Mouse (Mus musculus) right cerebral cortex, postnatal 4 days (tissue): ENCODE results near the gene Dap3.
"Not testable (repeated sequence)": the region's sequence is repeated elsewhere in the genome, so short reads cannot be mapped to it uniquely, and the experiment has no call there.

Source experiments
- DNase-seq: peaks from one replicate; pipeline ENCODE4 v3.0.0-alpha.2; 2022

The Dap3 gene

GRCm38 (mm10) chr3:88950576-88951326, at the start of gene Dap3, which contains the start of gene Ash1l:
Gene Dap3, minus strand, starts transcription at chr3:88951181.
Gene Ash1l, plus strand, starts transcription at chr3:88950622.
- DNase-seq, result peak; percentile 79

GRCm38 (mm10) chr3:88992793-88993192, 41.8 kb upstream of the Dap3 start:
- DNase-seq, result no peak

GRCm38 (mm10) chr3:88983921-88984381, 33.0 kb upstream of the Dap3 start:
- DNase-seq, result no peak

GRCm38 (mm10) chr3:88981206-88982010, 30.4 kb upstream of the Dap3 start:
- DNase-seq, result no peak

- DNase-seq, result no peak
Measured at GRCm38 (mm10) chr3:88975012-88975411, 24.0 kb upstream of the Dap3 start.

GRCm38 (mm10) chr3:88963211-88963610, 12.2 kb upstream of the Dap3 start:
- not testable (repeated sequence) for DNase-seq

GRCm38 (mm10) chr3:88953736-88954135, 2.8 kb upstream of the Dap3 start:
- DNase-seq, result no peak

GRCm38 (mm10) chr3:88953246-88953645, 2.3 kb upstream of the Dap3 start:
- DNase-seq, result no peak

- DNase-seq, result no peak
Measured at GRCm38 (mm10) chr3:88951327-88951800, 383 bp upstream of the Dap3 start.

- DNase-seq, result peak; percentile 96
Measured at GRCm38 (mm10) chr3:88949786-88950575, 1.0 kb downstream of the Dap3 start.

GRCm38 (mm10) chr3:88944109-88944508, 6.9 kb downstream of the Dap3 start:
- DNase-seq, result no peak

GRCm38 (mm10) chr3:88942316-88942880, 8.6 kb downstream of the Dap3 start:
- no peak for DNase-seq

- DNase-seq, result no peak
Measured at GRCm38 (mm10) chr3:88939749-88940148, 11.2 kb downstream of the Dap3 start.

- DNase-seq, result no peak
Measured at GRCm38 (mm10) chr3:88939071-88939470, 11.9 kb downstream of the Dap3 start.

GRCm38 (mm10) chr3:88929501-88929900, 21.5 kb downstream of the Dap3 start:
- no peak for DNase-seq

GRCm38 (mm10) chr3:88925651-88926050, 25.3 kb downstream of the Dap3 start:
- DNase-seq, result no peak

- DNase-seq, result peak; percentile 32
Measured at GRCm38 (mm10) chr3:88923989-88924591, 26.9 kb downstream of the Dap3 start.

- DNase-seq, result no peak
Measured at GRCm38 (mm10) chr3:88921411-88921810, 29.6 kb downstream of the Dap3 start.

- no peak for DNase-seq
Measured at GRCm38 (mm10) chr3:88918981-88919380, 32.0 kb downstream of the Dap3 start.

- DNase-seq, result no peak
Measured at GRCm38 (mm10) chr3:88914384-88914810, 36.6 kb downstream of the Dap3 start.

- peak; percentile 87 for DNase-seq
Measured at GRCm38 (mm10) chr3:88913511-88914383, 37.2 kb downstream of the Dap3 start, which contains the start of gene Msto1. Gene Msto1, minus strand, starts transcription at chr3:88913999.
